Mouse (Mus musculus): ENCODE data around the gene Tmem39a. TPM values are rescaled to one million over a fixed set of nuclear protein-coding genes. Genes with fewer than 3 reads are reported as not detected.

Gene Tmem39a
- 0.34 TPM in 2 replicates for polyA plus RNA-seq (2012)

DNA sequence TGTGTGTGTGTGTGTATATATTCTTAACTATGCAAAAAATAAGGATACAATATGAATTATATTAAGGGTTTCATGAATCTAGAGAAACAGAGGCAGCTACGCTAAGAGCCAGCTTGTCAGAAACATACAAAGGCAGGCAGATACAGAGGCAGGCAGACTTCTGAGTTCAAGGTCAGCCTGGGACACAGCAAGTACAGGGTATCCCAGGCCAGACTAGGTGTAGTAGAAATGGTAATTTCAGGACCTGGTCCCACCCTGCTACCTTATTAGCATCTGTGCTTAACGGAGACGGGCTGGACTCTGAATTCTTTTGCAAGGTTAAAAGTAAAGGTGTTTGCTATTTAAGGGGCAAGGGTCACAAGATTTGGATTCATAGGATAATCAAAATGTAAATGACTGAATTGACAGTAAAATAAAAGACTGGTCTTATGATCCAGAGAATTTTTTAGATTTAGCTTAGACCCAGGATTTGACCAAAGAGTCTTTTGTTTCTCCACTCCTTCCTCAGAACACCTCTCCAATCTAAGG, at the start of gene Tmem39a:
Tmem39a (plus strand) TSS at position 478 of the 528 bp plus-strand sequence.
- Histone ChIP-seq H3K9me3 (ENCODE audit: control insufficient read depth, low read length) (no peaks in the 10 kb centered on the region), H3K4me1 (ENCODE audit: control insufficient read depth) (peaks cover 13% of the 10 kb centered on the region), H3K4me3 (replicated peaks) (no peak within 1 kb of the TSS), H3K27me3 (ENCODE audit: control insufficient read depth) (peaks cover 55% of the 10 kb centered on the region), H3K36me3 (ENCODE audit: control insufficient read depth) (no peaks in the 10 kb centered on the region)
- TF ChIP-seq GATA1 (IDR thresholded peaks at IDR 0.05; ENCODE audit: low read length) = no peak
- no peak for TF ChIP-seq TAL1 (IDR thresholded peaks at IDR 0.05; ENCODE audit: low read length)

DNA sequence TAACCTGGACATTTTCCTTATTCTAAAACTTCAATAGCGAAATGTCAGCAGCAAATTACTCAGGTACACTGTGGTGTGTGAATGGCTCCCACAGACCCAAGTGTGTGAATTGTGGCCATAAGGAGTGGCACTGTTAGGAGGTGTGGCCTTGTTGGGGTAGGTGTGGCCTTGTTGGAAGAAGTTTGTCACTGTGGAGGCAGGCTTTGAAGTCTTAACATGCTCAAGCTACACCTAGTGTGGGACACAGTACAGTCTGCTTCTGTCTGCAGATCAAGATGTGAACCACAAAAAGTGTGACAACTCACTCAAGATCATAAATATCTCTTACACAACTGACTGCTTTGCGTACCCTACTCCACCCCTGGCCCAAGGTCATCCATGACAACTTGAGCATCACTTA, 47.7 kb upstream of the Tmem39a start:
- peaks cover 78% of the 10 kb centered on the region for H3K36me3 ChIP-seq (ENCODE audit: control insufficient read depth)

DNA sequence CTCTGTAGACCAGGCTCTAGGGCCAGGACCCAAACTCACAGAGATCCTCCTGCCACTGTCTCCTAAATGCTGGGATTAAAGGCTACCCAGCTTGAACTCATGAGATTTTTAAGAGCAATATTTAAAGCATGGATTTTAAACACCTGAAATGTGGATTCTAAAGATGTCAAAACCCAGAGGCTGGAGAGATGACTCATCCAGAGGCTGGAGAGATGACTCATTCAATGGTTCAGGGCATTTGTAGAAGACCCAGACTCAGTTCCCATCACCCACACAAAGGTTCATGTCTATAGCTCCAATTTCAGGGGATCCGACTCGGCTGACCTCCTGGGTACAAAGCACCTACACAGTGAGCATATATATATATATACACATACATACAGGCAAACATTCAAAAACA, 39.4 kb upstream of the Tmem39a start:
- Histone ChIP-seq H3K36me3 (ENCODE audit: control insufficient read depth) (peaks cover 39% of the 10 kb centered on the region), H3K4me3 (replicated peaks) (no peak overlapping the region), H3K4me1 (ENCODE audit: control insufficient read depth) (peaks cover 29% of the 10 kb centered on the region), H3K27me3 (ENCODE audit: control insufficient read depth) (no peaks in the 10 kb centered on the region), H3K9me3 (ENCODE audit: control insufficient read depth, low read length) (no peaks in the 10 kb centered on the region)
- TF ChIP-seq TAL1 (IDR thresholded peaks at IDR 0.05; ENCODE audit: low read length) (no peak), GATA1 (IDR thresholded peaks at IDR 0.05; ENCODE audit: low read length) (no peak)

More for the DNA sequence above, 47.7 kb upstream of the Tmem39a start:
- TF ChIP-seq TAL1 (IDR thresholded peaks at IDR 0.05; ENCODE audit: low read length) = no peak
- TF ChIP-seq GATA1 (IDR thresholded peaks at IDR 0.05; ENCODE audit: low read length) = no peak
- no peak overlapping the region for H3K4me3 ChIP-seq (replicated peaks)
- H3K27me3 ChIP-seq (ENCODE audit: control insufficient read depth) = no peaks in the 10 kb centered on the region
- H3K9me3 ChIP-seq (ENCODE audit: control insufficient read depth, low read length) = no peaks in the 10 kb centered on the region
- H3K4me1 ChIP-seq (ENCODE audit: control insufficient read depth) = no peaks in the 10 kb centered on the region; the same call in 1 of the 2 replicates

DNA sequence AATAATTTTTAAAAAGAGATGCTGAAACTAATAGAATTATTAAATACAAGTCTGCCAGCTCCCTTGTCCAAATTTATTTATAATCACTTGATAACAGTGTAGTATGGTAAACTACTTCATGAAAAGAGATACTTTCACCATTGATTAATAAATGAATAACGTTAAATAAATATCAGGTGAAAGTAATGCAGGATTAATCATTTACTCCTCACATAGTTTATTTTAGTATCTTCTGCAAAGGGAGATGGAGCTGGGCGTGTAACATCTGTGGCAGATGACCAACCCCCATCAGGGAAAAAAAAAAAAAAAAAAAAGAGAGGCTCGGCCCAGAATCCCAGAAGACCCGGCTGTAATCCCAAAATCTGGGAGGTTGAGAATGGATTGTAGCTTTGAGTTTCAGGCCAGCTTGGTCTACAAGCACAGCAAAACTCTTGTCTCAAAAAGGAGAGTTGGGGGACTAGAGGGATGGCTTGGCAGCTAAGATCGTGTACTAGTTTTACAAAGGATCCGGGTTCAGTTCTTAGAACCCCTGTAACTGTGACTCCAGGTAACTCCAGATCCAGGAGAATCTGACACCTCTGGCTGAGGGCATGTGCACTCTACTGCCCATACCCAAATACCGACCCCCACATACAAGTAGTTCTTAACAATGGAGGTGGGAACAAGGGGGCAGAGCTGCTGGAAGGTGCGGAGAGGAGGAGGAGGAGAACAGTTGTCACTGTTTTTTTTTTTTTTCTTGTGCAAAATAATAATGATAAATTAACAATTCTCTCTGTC, 37.1 kb upstream of the Tmem39a start:
- Histone ChIP-seq H3K4me3 (replicated peaks) (peak overlapping the region; percentile 100), H3K4me1 (ENCODE audit: control insufficient read depth) (peaks cover 51% of the 10 kb centered on the region), H3K27me3 (ENCODE audit: control insufficient read depth) (no peaks in the 10 kb centered on the region), H3K36me3 (ENCODE audit: control insufficient read depth) (peaks cover 38% of the 10 kb centered on the region), H3K9me3 (ENCODE audit: control insufficient read depth, low read length) (no peaks in the 10 kb centered on the region)
- TF ChIP-seq TAL1 (IDR thresholded peaks at IDR 0.05; ENCODE audit: low read length) (no peak), GATA1 (IDR thresholded peaks at IDR 0.05; ENCODE audit: low read length) (no peak)

DNA sequence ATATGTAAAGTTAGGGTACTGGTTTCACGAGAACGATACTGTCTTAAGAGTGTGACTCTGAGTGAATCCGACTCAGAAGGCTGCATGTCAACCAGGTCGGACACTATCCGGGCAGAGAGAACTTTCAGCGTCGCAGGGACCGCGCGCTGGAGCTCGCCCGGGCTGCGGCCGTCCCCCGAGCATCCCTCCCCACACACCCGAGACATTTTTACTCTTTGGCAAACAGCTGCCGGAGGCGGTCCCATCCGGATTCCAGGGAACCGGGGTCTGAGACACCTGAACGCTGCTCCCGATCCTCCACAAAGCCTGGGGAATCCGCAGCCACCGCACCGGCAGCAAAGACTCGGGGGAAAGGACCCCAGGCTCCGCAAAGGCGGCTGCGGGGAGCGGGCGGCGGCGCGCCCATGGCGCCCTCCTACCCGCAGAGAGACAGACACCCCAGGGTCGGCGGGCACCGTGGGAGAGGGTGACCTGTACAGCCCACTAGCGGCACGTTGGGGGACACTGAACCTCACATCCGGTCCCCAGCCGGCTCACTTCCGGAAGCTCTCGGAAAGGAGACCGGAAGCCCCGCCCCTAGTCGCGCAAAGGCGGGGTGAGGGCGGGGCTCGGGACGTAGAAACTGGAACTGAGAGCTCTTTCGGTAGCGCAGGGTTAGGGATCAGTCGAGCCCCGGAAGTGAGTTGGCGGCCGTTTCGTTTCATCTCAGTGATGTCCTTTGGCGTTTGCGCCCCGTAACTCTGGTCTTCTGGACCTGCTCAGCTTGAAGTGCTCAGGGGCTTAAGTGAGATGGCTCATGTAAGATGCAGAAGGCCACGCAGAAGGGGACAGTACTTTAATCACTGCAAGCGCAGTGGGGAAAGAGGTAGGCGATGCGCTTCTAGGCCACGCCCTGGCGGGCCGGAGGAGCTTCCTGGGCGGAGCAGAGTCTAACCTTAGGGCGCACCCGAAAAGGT, 36.1 kb upstream of the Tmem39a start, which contains the start of gene Timmdc1:
Timmdc1 (minus strand) TSS at position 535 of the 956 bp plus-strand sequence.
- H3K4me1 ChIP-seq (ENCODE audit: control insufficient read depth) = peaks cover 61% of the 10 kb centered on the region
- H3K9me3 ChIP-seq (ENCODE audit: control insufficient read depth, low read length) = no peaks in the 10 kb centered on the region
- peaks cover 35% of the 10 kb centered on the region for H3K36me3 ChIP-seq (ENCODE audit: control insufficient read depth)
- H3K27me3 ChIP-seq (ENCODE audit: control insufficient read depth) = no peaks in the 10 kb centered on the region
- peak within 1 kb of the TSS; percentile 100 for H3K4me3 ChIP-seq (replicated peaks)
- no peak for TF ChIP-seq TAL1 (IDR thresholded peaks at IDR 0.05; ENCODE audit: low read length)
- no peak for TF ChIP-seq GATA1 (IDR thresholded peaks at IDR 0.05; ENCODE audit: low read length)

DNA sequence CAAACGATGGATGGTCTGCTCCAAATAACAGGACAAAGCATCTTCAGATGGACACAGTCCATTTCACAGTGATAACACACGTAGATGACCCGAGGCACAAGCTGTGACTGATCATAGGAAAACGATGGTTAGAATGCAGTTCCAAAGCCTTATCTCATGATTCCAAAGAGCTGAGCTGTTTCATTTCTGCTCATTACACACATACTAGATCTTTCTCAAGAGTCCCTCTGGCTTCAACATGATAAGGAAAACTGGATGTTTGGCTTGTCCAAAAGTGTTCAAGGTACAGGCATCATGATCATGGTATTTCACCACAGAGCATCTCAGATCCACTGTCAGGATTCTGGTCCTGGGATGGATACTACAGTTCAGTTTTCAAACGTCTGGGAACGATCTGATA, 32.2 kb upstream of the Tmem39a start:
- Histone ChIP-seq H3K9me3 (ENCODE audit: control insufficient read depth, low read length) (no peaks in the 10 kb centered on the region), H3K27me3 (ENCODE audit: control insufficient read depth) (no peaks in the 10 kb centered on the region), H3K4me1 (ENCODE audit: control insufficient read depth) (peaks cover 50% of the 10 kb centered on the region), H3K36me3 (ENCODE audit: control insufficient read depth) (peaks cover 47% of the 10 kb centered on the region), H3K4me3 (replicated peaks) (no peak overlapping the region)
- TF ChIP-seq TAL1 (IDR thresholded peaks at IDR 0.05; ENCODE audit: low read length) = no peak; the same call in 2 of the 3 replicates
- no peak for TF ChIP-seq GATA1 (IDR thresholded peaks at IDR 0.05; ENCODE audit: low read length)

DNA sequence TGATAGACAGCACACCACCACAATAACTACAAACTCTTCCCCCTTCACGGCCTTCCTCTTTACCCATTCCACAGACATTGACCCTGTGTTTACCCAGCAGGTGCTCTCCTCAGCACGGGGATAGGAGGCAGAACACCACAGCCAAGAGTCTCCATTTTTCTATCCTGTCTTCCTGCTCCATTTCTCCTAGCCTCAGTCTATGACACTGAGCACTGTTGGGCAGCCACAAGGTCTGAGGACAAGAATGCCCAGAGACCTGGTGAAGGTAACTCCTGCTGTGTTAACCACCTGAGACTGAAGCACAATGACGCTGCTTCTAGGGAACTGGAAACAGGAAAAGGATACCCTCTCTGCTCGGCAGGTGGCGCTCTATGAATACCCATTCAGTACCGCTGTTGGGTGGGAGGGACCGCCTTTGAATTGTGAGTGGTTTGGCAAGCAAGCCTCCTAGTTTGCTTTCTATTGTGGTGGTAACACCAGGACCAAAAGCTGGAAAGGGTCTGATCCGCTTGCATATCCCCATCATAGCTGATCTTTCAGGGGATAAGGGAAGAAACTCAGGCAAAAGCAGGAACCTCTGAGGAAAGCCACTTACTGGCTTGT, 21.9 kb upstream of the Tmem39a start:
- TF ChIP-seq TAL1 (IDR thresholded peaks at IDR 0.05; ENCODE audit: low read length) (no peak), GATA1 (IDR thresholded peaks at IDR 0.05; ENCODE audit: low read length) (no peak)
- H3K36me3 ChIP-seq (ENCODE audit: control insufficient read depth) = peaks cover 56% of the 10 kb centered on the region

DNA sequence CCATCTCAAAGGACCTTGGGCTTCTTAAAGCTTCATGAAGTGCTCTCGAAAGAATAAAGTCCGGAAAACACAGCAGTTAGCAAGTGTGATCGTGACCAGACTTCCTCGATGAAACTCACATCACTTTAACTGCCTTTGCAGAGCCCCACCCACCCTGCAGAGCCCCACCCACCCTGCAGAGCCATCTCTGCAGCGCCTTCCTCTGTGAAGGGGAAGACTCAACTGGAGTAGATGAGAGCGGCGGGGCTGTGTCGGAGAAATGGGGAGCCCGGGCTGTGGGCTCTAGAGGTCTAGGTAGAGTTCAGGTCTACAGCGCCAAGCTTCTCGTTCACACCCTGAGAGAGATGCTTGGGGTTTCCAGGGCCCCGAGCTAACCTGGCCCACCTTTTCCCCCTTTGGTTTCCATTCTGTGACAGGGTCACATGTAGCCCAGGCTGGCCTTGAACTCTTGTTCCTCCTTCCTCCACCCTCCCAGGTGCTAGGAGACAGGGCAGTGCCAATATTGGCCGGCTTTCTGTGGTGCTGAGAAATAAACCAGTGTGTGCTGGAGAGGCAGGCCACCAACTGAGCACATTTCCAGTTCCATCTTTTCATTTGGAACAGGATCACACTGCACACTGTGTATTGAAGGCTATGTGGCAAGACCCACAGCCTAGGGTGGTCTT, 19.6 kb upstream of the Tmem39a start:
- Histone ChIP-seq H3K4me1 (ENCODE audit: control insufficient read depth) (peaks cover 18% of the 10 kb centered on the region), H3K36me3 (ENCODE audit: control insufficient read depth) (peaks cover 56% of the 10 kb centered on the region), H3K4me3 (replicated peaks) (no peak overlapping the region), H3K27me3 (ENCODE audit: control insufficient read depth) (no peaks in the 10 kb centered on the region), H3K9me3 (ENCODE audit: control insufficient read depth, low read length) (no peaks in the 10 kb centered on the region)
- TF ChIP-seq TAL1 (IDR thresholded peaks at IDR 0.05; ENCODE audit: low read length) = no peak
- TF ChIP-seq GATA1 (IDR thresholded peaks at IDR 0.05; ENCODE audit: low read length) = no peak

More for the DNA sequence above, 21.9 kb upstream of the Tmem39a start:
- Histone ChIP-seq H3K4me3 (replicated peaks) (no peak overlapping the region), H3K4me1 (ENCODE audit: control insufficient read depth) (peaks cover 18% of the 10 kb centered on the region), H3K9me3 (ENCODE audit: control insufficient read depth, low read length) (no peaks in the 10 kb centered on the region), H3K27me3 (ENCODE audit: control insufficient read depth) (no peaks in the 10 kb centered on the region)

All from erythroblast, embryonic 14.5 days (primary cell).